Mouse (Mus musculus): ENCODE measurements around the gene Mta2. TPM values are rescaled to one million over a fixed set of nuclear protein-coding genes. Genes with fewer than 3 reads are reported as not detected.
"Not testable (repeated sequence)": the region's sequence is repeated elsewhere in the genome, so short reads cannot be mapped to it uniquely, and the experiment has no call there.

The Mta2 gene
- polyA plus RNA-seq (2014; fragmentation: Nextera tagmentation; extraction: Ambion mirVana) = 29.3 and 30.3 TPM in 2 replicates

- Histone ChIP-seq H3K36me3 (replicated peaks; ENCODE audit: control insufficient read depth, insufficient read depth) (peaks cover 48% of the 10 kb centered on the region), H3K27ac (peak within 1 kb of the TSS; percentile 95), H3K4me1 (replicated peaks; ENCODE audit: control insufficient read depth, insufficient read depth, low read length) (peaks cover 30% of the 10 kb centered on the region), H3K4me3 (replicated peaks; ENCODE audit: low read length) (peak within 1 kb of the TSS; percentile 93), H3K4me2 (replicated peaks) (peak within 1 kb of the TSS; percentile 74), H3K27me3 (ENCODE audit: control insufficient read depth, insufficient read depth, low read length) (no peaks in the 10 kb centered on the region), H3K9me3 (ENCODE audit: control insufficient read depth, low read length) (no peaks in the 10 kb centered on the region), H3K9ac (peak within 1 kb of the TSS; percentile 96)
- ATAC-seq (ENCODE audit: low FRiP score) = peak; percentile 96
- peak; percentile 98 for DNase-seq (ENCODE audit: low spot score)
- WGBS = under 1% methylated on average over 64 of the region's 64 CpGs
Observed at GRCm38 (mm10) chr19:8941515-8942217, at the start of gene Mta2. Gene Mta2 (plus strand): TSS chr19:8941875.

DNA sequence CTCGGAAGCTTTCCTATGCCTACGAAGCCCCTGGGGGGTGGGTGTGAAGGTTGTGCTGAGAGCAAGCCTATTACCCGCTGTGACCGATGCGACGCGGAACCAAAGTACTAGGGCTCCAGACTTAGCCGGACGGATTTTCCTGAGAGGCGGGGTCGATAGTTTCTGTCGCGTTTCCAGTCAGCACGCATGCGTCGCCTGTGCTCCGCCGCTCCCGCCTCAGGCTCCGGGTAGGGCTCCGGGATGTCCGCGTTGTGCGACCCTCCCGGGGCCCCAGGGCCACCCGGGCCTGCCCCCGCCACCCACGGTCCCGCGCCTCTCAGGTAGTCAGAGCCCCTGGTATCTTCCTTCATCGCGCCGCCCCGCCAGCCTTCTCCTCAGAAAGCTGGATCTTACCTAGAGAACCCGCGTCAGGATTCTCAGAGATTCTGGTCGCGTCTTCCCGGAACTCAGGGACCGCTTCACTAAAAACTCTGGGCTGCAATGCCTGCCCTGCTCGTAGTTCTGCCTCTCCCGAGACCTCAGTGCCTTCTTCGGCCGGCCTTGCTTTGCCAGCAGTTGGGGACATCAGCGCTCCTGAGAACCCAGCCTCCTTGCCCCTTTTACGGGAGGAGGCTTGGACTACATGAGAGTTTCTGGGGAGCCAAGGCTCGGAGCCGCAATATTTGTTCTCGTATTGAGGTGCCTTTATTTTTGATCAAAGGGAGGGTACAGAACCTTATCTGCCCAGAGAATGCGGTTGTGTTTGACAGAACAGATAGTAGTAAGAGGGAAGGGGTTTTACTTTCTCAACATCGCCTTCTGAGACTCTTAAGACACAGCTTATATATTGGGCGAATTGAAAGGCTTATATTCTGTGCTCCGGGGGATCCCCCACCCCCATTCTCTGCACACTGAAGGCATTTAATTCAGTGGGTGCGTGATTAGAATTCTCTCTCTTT, 48.6 kb upstream of the Mta2 start, which contains the start of gene Ints5:
Ints5 (plus strand) TSS at position 177 of the 938 bp plus-strand sequence.
- 2% methylated on average over 54 of the region's 54 CpGs for WGBS
- peak within 1 kb of the TSS; percentile 92 for H3K4me2 ChIP-seq (replicated peaks)

DNA sequence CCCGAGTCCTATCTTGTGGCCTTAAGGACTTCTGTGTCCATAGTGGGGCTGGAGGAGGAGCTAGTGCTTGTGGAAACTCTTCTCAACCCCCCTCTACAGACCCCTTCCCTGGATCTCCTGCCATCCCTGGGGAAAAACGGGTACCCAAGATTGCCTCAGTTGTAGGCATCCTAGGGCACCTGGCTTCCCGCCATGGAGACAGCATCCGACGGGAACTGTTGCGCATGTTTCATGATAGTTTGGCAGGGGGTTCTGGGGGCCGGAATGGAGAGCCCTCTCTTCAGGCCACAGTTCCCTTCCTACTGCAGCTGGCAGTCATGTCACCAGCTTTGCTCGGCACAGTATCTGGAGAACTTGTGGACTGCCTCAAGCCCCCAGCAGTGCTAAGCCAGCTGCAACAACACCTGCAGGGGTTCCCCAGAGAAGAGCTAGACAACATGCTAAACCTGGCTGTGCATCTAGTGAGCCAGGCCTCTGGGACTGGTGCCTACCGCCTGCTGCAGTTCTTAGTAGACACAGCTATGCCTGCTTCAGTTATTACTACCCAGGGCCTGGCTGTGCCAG, 46.2 kb upstream of the Mta2 start:
- WGBS = 93% methylated on average over 9 of the region's 9 CpGs

More for the DNA sequence above, 48.6 kb upstream of the Mta2 start, which contains the start of gene Ints5:
- peak within 1 kb of the TSS; percentile 82 for H3K27ac ChIP-seq
- H3K27me3 ChIP-seq (ENCODE audit: control insufficient read depth, insufficient read depth, low read length) = no peaks in the 10 kb centered on the region
- H3K9ac ChIP-seq = peak within 1 kb of the TSS; percentile 85
- no peaks in the 10 kb centered on the region for H3K9me3 ChIP-seq (ENCODE audit: control insufficient read depth, low read length)
- peaks cover 31% of the 10 kb centered on the region for H3K36me3 ChIP-seq (replicated peaks; ENCODE audit: control insufficient read depth, insufficient read depth)
- peak; percentile 64 for ATAC-seq (ENCODE audit: low FRiP score)
- DNase-seq (ENCODE audit: low spot score) = peak; percentile 87
- H3K4me3 ChIP-seq (replicated peaks; ENCODE audit: low read length) = peak within 1 kb of the TSS; percentile 74
- peaks cover 25% of the 10 kb centered on the region for H3K4me1 ChIP-seq (replicated peaks; ENCODE audit: control insufficient read depth, insufficient read depth, low read length)

GRCm38 (mm10) chr19:8896231-8896630, 45.4 kb upstream of the Mta2 start:
- H3K9ac ChIP-seq; H3K4me3 ChIP-seq (replicated peaks; ENCODE audit: low read length); H3K4me2 ChIP-seq (replicated peaks); H3K9me3 ChIP-seq (ENCODE audit: control insufficient read depth, low read length); DNase-seq (ENCODE audit: low spot score); H3K27me3 ChIP-seq (ENCODE audit: control insufficient read depth, insufficient read depth, low read length); H3K27ac ChIP-seq; ATAC-seq (ENCODE audit: low FRiP score): not testable (repeated sequence)
- Histone ChIP-seq H3K36me3 (replicated peaks; ENCODE audit: control insufficient read depth, insufficient read depth) (peaks cover 21% of the 10 kb centered on the region), H3K4me1 (replicated peaks; ENCODE audit: control insufficient read depth, insufficient read depth, low read length) (peaks cover 25% of the 10 kb centered on the region)
- 96% methylated on average over 5 of the region's 5 CpGs for whole genome bisulfite sequencing

More for the DNA sequence above, 46.2 kb upstream of the Mta2 start:
- Histone ChIP-seq H3K4me2 (replicated peaks) (no peak overlapping the region), H3K27me3 (ENCODE audit: control insufficient read depth, insufficient read depth, low read length) (no peaks in the 10 kb centered on the region), H3K9ac (no peak overlapping the region), H3K9me3 (ENCODE audit: control insufficient read depth, low read length) (no peaks in the 10 kb centered on the region), H3K4me3 (replicated peaks; ENCODE audit: low read length) (no peak overlapping the region), H3K4me1 (replicated peaks; ENCODE audit: control insufficient read depth, insufficient read depth, low read length) (peaks cover 25% of the 10 kb centered on the region), H3K36me3 (replicated peaks; ENCODE audit: control insufficient read depth, insufficient read depth) (peaks cover 28% of the 10 kb centered on the region), H3K27ac (no peak overlapping the region)
- ATAC-seq (ENCODE audit: low FRiP score) (no peak), DNase-seq (ENCODE audit: low spot score) (no peak)

DNA sequence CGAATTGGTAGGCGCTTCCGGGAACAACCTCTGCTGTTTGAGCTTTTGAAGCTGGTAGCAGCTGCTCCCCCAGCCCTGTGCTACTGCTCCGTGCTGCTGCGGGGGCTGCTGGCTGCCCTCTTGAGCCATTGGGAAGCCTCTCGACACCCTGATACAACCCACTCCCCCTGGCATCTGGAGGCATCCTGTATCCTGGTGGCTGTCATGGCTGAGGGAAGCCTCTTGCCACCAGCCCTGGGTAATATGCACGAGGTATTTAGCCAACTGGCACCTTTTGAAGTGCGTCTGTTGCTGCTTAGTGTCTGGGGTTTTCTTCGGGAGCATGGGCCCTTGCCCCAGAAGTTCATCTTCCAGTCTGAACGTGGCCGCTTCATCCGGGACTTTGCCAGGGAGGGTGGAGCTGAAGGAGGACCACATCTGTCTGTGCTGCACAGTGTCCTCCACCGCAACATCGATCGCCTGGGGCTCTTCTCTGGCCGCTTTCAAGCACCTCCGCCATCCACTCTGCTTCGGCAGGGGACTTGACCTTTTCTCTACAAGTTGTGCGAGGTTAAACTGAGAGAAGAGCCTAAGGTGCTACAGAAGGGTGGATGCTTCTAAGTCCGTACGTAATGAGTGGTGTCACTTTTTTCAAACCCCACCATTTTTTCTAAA, 44.3 kb upstream of the Mta2 start:
- peak overlapping the region; percentile 82 for H3K27ac ChIP-seq
- not testable (repeated sequence) for H3K9me3 ChIP-seq (ENCODE audit: control insufficient read depth, low read length); DNase-seq (ENCODE audit: low spot score); H3K27me3 ChIP-seq (ENCODE audit: control insufficient read depth, insufficient read depth, low read length)
- 24% methylated on average over 21 of the region's 21 CpGs for WGBS
- ATAC-seq (ENCODE audit: low FRiP score) = peak; percentile 61
- peak overlapping the region; percentile 81 for H3K4me3 ChIP-seq (replicated peaks; ENCODE audit: low read length)
- H3K4me2 ChIP-seq (replicated peaks) = peak overlapping the region; percentile 95
- peaks cover 25% of the 10 kb centered on the region for H3K4me1 ChIP-seq (replicated peaks; ENCODE audit: control insufficient read depth, insufficient read depth, low read length)
- peak overlapping the region; percentile 89 for H3K9ac ChIP-seq
- H3K36me3 ChIP-seq (replicated peaks; ENCODE audit: control insufficient read depth, insufficient read depth) = peaks cover 21% of the 10 kb centered on the region

DNA sequence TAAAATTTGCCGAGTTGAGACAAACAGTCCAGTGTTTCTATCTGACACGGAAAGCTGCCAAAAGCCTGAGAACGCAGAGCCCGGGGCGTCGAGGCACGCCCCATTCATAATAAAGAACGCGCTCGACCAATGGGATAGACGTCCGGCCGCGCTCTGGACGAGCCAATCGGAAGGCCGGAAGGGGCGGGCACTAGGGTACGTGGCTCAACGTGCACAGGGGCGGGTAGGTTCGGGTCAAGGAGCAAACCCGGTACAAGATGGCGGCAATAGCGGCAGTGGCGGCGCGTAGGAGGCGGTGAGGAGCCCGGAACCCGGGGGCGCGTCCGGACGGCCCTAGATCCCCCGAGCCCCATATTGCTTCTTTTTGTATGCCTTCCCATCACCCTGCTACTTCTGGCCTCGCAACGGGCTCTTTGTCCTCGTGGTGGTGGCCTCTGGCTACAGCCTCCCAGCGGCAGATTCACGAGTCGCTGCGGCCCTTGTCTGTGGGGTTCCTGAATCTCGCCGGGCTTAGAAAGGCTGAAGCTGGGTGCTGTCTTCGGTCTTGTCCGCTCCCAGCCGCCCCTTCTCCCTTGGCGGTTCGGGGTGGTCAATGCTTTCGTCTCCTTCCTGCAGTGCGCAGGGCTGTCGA, 43.7 kb upstream of the Mta2 start, which contains the start of gene Ganab:
Ganab (plus strand) TSS at position 207 of the 631 bp plus-strand sequence.
- H3K4me2 ChIP-seq (replicated peaks) = peak within 1 kb of the TSS; percentile 95
- no peaks in the 10 kb centered on the region for H3K27me3 ChIP-seq (ENCODE audit: control insufficient read depth, insufficient read depth, low read length)
- peak within 1 kb of the TSS; percentile 87 for H3K27ac ChIP-seq
- under 1% methylated on average over 53 of the region's 53 CpGs for WGBS
- peaks cover 27% of the 10 kb centered on the region for H3K36me3 ChIP-seq (replicated peaks; ENCODE audit: control insufficient read depth, insufficient read depth)
- H3K9me3 ChIP-seq (ENCODE audit: control insufficient read depth, low read length) = no peaks in the 10 kb centered on the region
- H3K4me1 ChIP-seq (replicated peaks; ENCODE audit: control insufficient read depth, insufficient read depth, low read length) = peaks cover 25% of the 10 kb centered on the region
- H3K4me3 ChIP-seq (replicated peaks; ENCODE audit: low read length) = peak within 1 kb of the TSS; percentile 81
- DNase-seq (ENCODE audit: low spot score) (peak; percentile 95), ATAC-seq (ENCODE audit: low FRiP score) (peak; percentile 99)
- H3K9ac ChIP-seq = peak within 1 kb of the TSS; percentile 89

GRCm38 (mm10) chr19:8898576-8898975, 43.1 kb upstream of the Mta2 start:
- no peak for ATAC-seq (ENCODE audit: low FRiP score)
- Histone ChIP-seq H3K36me3 (replicated peaks; ENCODE audit: control insufficient read depth, insufficient read depth) (peaks cover 33% of the 10 kb centered on the region), H3K27ac (peak overlapping the region; percentile 87), H3K9me3 (ENCODE audit: control insufficient read depth, low read length) (no peaks in the 10 kb centered on the region), H3K9ac (peak overlapping the region; percentile 89), H3K4me1 (replicated peaks; ENCODE audit: control insufficient read depth, insufficient read depth, low read length) (peaks cover 22% of the 10 kb centered on the region), H3K27me3 (ENCODE audit: control insufficient read depth, insufficient read depth, low read length) (no peaks in the 10 kb centered on the region), H3K4me3 (replicated peaks; ENCODE audit: low read length) (peak overlapping the region; percentile 81), H3K4me2 (replicated peaks) (peak overlapping the region; percentile 95)
- 13% methylated on average over 13 of the region's 13 CpGs for whole genome bisulfite sequencing
- DNase-seq (ENCODE audit: low spot score) = no peak

- Histone ChIP-seq H3K27me3 (ENCODE audit: control insufficient read depth, insufficient read depth, low read length) (no peaks in the 10 kb centered on the region), H3K9me3 (ENCODE audit: control insufficient read depth, low read length) (no peaks in the 10 kb centered on the region), H3K4me1 (replicated peaks; ENCODE audit: control insufficient read depth, insufficient read depth, low read length) (peaks cover 17% of the 10 kb centered on the region), H3K27ac (no peak overlapping the region), H3K36me3 (replicated peaks; ENCODE audit: control insufficient read depth, insufficient read depth) (peaks cover 38% of the 10 kb centered on the region), H3K4me3 (replicated peaks; ENCODE audit: low read length) (peak overlapping the region; percentile 81), H3K4me2 (replicated peaks) (peak overlapping the region; percentile 95), H3K9ac (peak overlapping the region; percentile 89)
- ATAC-seq (ENCODE audit: low FRiP score) = no peak
- WGBS = 69% methylated on average over 3 of the region's 3 CpGs
- no peak for DNase-seq (ENCODE audit: low spot score)
Observed at GRCm38 (mm10) chr19:8899079-8899478, 42.6 kb upstream of the Mta2 start.
